Mouse (Mus musculus): ENCODE measurements around the gene Ppargc1a.

Ppargc1a gene

GRCm38 (mm10) chr5:51426406-51426805 is 141.1 kb downstream of the Ppargc1a start:
- no peak for DNase-seq (ENCODE audit: low read depth, low spot score)

GRCm38 (mm10) chr5:51416377-51416776 is 151.1 kb downstream of the Ppargc1a start:
- no peak for DNase-seq (ENCODE audit: low read depth, low spot score)

GRCm38 (mm10) chr5:51415456-51415855 is 152.1 kb downstream of the Ppargc1a start:
- DNase-seq (ENCODE audit: low read depth, low spot score), result no peak

- DNase-seq (ENCODE audit: low read depth, low spot score), result no peak
These were observed 155.0 kb downstream of the Ppargc1a start for GRCm38 (mm10) chr5:51412303-51413117.

GRCm38 (mm10) chr5:51410006-51410405 is 157.5 kb downstream of the Ppargc1a start:
- DNase-seq (ENCODE audit: low read depth, low spot score), result no peak

- DNase-seq (ENCODE audit: low read depth, low spot score), result no peak
These were observed 161.1 kb downstream of the Ppargc1a start for GRCm38 (mm10) chr5:51406406-51406805.

Data from A20 (cell line).